Mouse (Mus musculus) hindbrain, embryonic 14.5 days (tissue): ENCODE results near the gene Ggt5. TPM values are rescaled to one million over a fixed set of nuclear protein-coding genes. Genes with fewer than 3 reads are reported as not detected.

Experiments
- ATAC-seq: fragments of 200-750 bp; cut with Nextera tagmentation; 2 replicates; pipeline ENCODE4 v1.8.0; 2017; ENCODE audit warnings: moderate number of reproducible peaks, mild to moderate bottlenecking, moderate TSS enrichment, moderate library complexity; ENCODE audit not compliant: low FRiP score
- DNase-seq: peaks from one replicate; pipeline ENCODE4 v3.0.0-alpha.2; 2015; ENCODE audit warnings: low spot score
- H3K27ac ChIP-seq: fragments of 300-500 bp; sonication (generic); 2 replicates; pipeline ENCODE4 v1.5.1; 2014; ENCODE audit warnings: mild to moderate bottlenecking, moderate library complexity
- H3K27me3 ChIP-seq: fragments of 300-500 bp; sonication (generic); 2 replicates; pipeline ENCODE4 v1.6.1; 2014; ENCODE audit warnings: mild to moderate bottlenecking, low read length, mixed read lengths; ENCODE audit not compliant: control insufficient read depth, insufficient read depth
- H3K36me3 ChIP-seq: fragments of 300-500 bp; sonication (generic); replicated peaks from 2 replicates; pipeline ENCODE4 v1.6.1; 2014; ENCODE audit not compliant: control insufficient read depth, insufficient read depth
- H3K4me1 ChIP-seq: fragments of 300-500 bp; sonication (generic); replicated peaks from 2 replicates; pipeline ENCODE4 v1.6.1; 2014; ENCODE audit warnings: antibody characterized with exemption, low read length, mixed read lengths; ENCODE audit not compliant: control insufficient read depth, insufficient read depth
- H3K4me2 ChIP-seq: fragments of 300-500 bp; sonication (generic); replicated peaks from 2 replicates; pipeline ENCODE4 v1.6.1; 2014; ENCODE audit warnings: mild to moderate bottlenecking, moderate library complexity
- H3K4me3 ChIP-seq: fragments of 300-500 bp; sonication (generic); replicated peaks from 2 replicates; pipeline ENCODE4 v1.5.1; 2014; ENCODE audit warnings: mild to moderate bottlenecking, low read length
- H3K9ac ChIP-seq: fragments of 300-500 bp; sonication (generic); 2 replicates; pipeline ENCODE4 v1.6.1; 2014
- H3K9me3 ChIP-seq: fragments of 300-500 bp; sonication (generic); 2 replicates; pipeline ENCODE4 v1.6.1; 2016; ENCODE audit warnings: low read length; ENCODE audit not compliant: control insufficient read depth
- WGBS: fragments of 180-500 bp; shearing (Covaris S2); extraction: QIAGEN DNeasy Blood & Tissue Kit; methylation state at CpG from one replicate; pipeline ENCODE4 v1.1.7; 2014; 5-methylcytosine and 5-hydroxymethylcytosine counted together
- polyA plus RNA-seq: library from polyadenylated mRNA; unstranded; fragments of >200 nt; fragmentation: Nextera tagmentation; extraction: Ambion mirVana; gene quantifications from 2 replicates; pipeline ENCODE4 v1.2.1, GENCODE M21; 2014

Gene Ggt5
- polyA plus RNA-seq, 1 experiment from 2014 or later: 2.1 TPM

DNA sequence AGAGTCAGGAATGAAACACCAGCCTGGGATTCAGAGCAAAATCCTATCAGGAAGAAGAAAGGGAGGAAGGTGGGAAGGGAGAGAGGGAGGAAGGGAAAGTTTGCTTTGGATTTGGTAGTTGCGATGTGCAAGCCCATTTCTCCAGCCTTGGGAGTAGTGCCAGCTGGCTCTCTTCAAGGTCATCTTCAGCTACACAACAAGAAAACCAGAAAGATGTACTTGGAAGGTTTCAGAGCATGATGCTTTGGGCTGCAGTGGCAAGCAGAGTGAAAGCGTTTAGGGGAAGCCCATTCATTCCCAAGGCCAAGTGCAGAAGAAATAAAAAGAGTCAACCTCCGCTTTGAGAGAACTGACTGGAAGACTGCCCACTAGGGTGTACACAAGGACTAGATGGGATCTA lies 38.4 kb downstream of the Ggt5 start:
- Histone ChIP-seq H3K4me3 (no peak overlapping the region), H3K4me1 (no peaks in the 10 kb centered on the region), H3K4me2 (no peak overlapping the region), H3K36me3 (no peaks in the 10 kb centered on the region), H3K9ac (no peak overlapping the region), H3K27ac (no peak overlapping the region), H3K27me3 (no peaks in the 10 kb centered on the region), H3K9me3 (no peaks in the 10 kb centered on the region)
- DNase-seq (no peak), ATAC-seq (no peak)
- WGBS: 85% methylated on average over 3 of the region's 3 CpGs

DNA sequence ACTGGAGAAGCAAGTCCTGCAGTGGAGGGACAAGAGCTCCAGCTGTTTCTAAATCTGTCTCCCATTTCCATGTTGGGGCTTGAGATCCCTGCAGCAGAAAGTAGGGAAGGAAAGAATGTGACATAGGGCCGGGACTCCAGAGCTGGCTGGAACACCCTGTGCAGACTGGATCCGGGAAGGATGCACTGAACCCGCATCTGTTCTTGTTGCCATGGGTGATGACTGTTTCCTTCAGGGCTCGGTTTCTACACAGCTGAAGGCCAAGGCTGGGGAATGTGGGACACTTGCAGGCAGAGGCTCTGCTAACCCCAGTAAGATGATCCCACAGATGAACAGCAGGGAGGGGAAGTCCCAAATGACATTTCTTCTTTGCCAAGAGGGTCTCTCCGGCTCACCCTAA lies 43.5 kb downstream of the Ggt5 start:
- no peak overlapping the region for H3K4me3 ChIP-seq
- WGBS: 40% methylated on average over 5 of the region's 5 CpGs
- no peak overlapping the region for H3K27ac ChIP-seq
- H3K36me3 ChIP-seq: no peaks in the 10 kb centered on the region
- no peak overlapping the region for H3K4me2 ChIP-seq
- no peak overlapping the region for H3K9ac ChIP-seq
- no peaks in the 10 kb centered on the region for H3K27me3 ChIP-seq
- no peaks in the 10 kb centered on the region for H3K9me3 ChIP-seq
- no peak for ATAC-seq
- H3K4me1 ChIP-seq: no peaks in the 10 kb centered on the region
- DNase-seq: no peak

DNA sequence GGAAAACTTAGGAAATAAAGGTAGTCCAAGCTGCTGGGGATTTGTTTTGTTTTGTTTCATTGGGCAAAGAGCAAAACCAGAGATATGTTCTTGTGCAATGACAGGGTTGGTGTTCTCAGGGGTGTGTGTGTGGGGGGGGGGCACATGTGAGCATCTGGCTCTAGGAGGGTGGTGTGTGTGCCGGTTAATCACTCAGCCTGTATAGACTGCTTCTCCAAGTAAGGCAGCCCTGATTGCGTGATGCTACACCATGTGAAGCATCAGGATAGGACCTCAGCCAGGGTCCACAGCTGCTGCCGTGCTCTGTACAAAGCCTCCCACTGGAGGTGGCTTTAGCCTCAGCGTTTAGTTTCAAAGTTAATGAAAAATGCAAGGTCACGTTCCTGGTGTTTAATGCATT lies 43.9 kb downstream of the Ggt5 start:
- 69% methylated on average over 5 of the region's 5 CpGs for WGBS
- H3K4me2 ChIP-seq: no peak overlapping the region
- no peak overlapping the region for H3K4me3 ChIP-seq
- H3K36me3 ChIP-seq: no peaks in the 10 kb centered on the region
- H3K9me3 ChIP-seq: no peaks in the 10 kb centered on the region
- ATAC-seq (no peak), DNase-seq (no peak)
- no peaks in the 10 kb centered on the region for H3K4me1 ChIP-seq
- H3K27ac ChIP-seq: no peak overlapping the region
- H3K27me3 ChIP-seq: no peaks in the 10 kb centered on the region
- no peak overlapping the region for H3K9ac ChIP-seq

DNA sequence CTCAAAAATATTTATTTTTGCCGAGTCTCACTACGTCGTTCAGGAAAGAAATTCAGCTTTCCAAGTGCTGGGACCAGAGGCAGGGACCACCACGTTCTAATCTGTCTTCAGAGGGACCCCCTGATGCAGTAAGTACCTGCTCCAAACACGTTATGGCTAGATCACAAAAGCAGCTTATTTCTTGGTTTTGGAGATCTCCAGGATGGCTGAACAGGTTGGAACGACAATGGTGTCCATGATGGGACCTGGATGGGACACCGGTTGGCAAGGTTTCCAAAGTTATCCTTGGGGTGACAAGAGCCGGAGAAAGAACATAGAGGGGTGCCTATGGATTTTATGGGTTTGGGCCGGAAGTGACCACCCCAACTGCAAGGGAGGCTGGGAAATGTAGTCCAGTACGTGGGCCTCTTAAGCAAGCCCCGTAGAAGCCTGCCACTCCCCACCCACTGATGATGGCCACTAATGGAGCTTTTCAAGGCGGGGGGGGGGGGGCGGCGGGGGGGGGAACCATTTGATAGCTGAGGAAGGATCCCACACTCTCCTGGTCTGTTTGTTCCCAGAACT lies 44.5 kb downstream of the Ggt5 start:
- H3K4me1 ChIP-seq: no peaks in the 10 kb centered on the region
- H3K9ac ChIP-seq: no peak overlapping the region
- ATAC-seq (no peak), DNase-seq (no peak)
- no peak overlapping the region for H3K4me2 ChIP-seq
- no peak overlapping the region for H3K4me3 ChIP-seq
- H3K9me3 ChIP-seq: no peaks in the 10 kb centered on the region
- H3K27me3 ChIP-seq: no peaks in the 10 kb centered on the region
- no peak overlapping the region for H3K27ac ChIP-seq
- H3K36me3 ChIP-seq: no peaks in the 10 kb centered on the region
- 78% methylated on average over 14 of the region's 14 CpGs for WGBS

DNA sequence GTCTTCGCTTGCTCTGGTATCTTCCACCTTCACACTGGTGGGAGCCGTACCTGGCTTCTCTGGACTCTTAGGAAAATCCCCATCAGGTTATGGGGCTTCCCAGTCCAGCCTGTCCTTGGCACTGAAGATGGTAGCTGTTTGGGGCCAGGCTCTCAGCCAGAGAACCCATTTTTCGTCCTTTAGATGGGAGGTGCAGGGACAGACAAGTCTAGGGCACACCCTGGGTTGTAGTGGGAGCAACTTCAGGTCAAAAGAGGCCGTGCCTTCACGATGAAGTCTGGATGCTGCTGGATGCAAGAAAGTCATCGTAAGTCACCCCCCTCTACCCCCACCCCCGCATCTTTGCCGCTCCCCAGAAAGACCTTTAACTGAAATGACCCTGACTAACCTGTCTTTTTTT lies 45.5 kb downstream of the Ggt5 start:
- no peak overlapping the region for H3K9ac ChIP-seq
- no peaks in the 10 kb centered on the region for H3K27me3 ChIP-seq
- no peaks in the 10 kb centered on the region for H3K4me1 ChIP-seq
- DNase-seq: no peak
- H3K27ac ChIP-seq: no peak overlapping the region
- H3K4me2 ChIP-seq: no peak overlapping the region
- H3K4me3 ChIP-seq: no peak overlapping the region
- WGBS: 94% methylated on average over 8 of the region's 8 CpGs
- no peak for ATAC-seq
- H3K9me3 ChIP-seq: no peaks in the 10 kb centered on the region
- no peaks in the 10 kb centered on the region for H3K36me3 ChIP-seq

DNA sequence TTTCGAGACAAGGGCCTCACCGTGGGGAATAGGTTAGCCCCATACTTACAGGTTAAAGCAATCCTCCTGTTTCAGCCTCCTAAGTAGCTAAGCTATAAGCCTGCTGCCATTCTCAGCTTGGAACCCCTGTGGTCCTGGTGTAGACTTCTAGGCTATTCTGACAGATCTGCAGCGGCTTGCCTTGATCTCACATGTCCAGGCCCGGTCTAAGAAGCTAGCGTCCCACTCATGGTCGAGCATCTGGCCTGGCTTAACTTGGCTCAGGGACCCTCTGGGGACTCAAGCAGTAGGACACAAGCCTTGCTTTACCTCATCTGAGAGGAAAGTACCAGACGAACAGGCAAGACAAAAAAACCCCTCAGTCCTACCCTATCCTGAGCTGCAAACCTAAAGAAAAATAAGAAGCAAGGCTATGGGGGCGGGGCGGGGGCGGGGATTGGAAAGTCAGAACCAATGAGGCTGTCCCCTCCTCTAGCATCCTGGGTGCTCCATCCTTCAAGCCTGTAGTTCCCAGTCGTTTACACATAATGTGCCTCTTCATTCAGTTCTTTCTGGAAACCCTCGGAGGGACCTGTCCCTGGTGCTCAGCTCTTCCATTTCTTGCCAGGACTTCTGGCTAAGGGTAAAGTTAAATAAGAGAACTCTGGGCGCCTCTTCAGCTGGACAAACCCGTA lies 46.0 kb downstream of the Ggt5 start:
- DNase-seq (no peak), ATAC-seq (no peak)
- no peaks in the 10 kb centered on the region for H3K27me3 ChIP-seq
- no peak overlapping the region for H3K27ac ChIP-seq
- H3K4me3 ChIP-seq: no peak overlapping the region
- no peak overlapping the region for H3K9ac ChIP-seq
- H3K4me2 ChIP-seq: no peak overlapping the region
- 72% methylated on average over 14 of the region's 14 CpGs for WGBS
- H3K9me3 ChIP-seq: no peaks in the 10 kb centered on the region
- no peaks in the 10 kb centered on the region for H3K4me1 ChIP-seq
- H3K36me3 ChIP-seq: no peaks in the 10 kb centered on the region

DNA sequence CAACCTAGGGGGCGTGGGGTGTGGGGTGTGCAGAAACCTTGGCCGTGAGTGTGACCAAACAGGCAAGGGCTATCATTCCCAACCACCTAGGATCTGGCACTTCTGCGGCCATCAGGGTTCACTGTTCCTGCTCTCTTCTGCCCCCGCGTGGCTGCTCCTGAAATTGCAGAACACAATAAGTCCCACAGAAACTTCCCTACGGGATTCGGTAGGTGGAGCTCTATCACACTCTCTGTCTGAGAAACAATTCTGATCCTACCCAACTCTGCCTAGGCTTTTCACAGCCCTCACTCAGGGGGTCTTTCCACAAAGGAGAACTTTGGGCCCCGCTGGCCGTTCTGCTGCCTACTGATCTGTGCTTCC lies 46.5 kb downstream of the Ggt5 start:
- Histone ChIP-seq H3K4me1 (no peaks in the 10 kb centered on the region), H3K4me3 (no peak overlapping the region), H3K9ac (no peak overlapping the region), H3K36me3 (no peaks in the 10 kb centered on the region), H3K27ac (no peak overlapping the region), H3K27me3 (no peaks in the 10 kb centered on the region), H3K4me2 (no peak overlapping the region), H3K9me3 (no peaks in the 10 kb centered on the region)
- WGBS: 6% methylated on average over 9 of the region's 9 CpGs
- no peak for ATAC-seq
- peak; percentile 71 for DNase-seq

DNA sequence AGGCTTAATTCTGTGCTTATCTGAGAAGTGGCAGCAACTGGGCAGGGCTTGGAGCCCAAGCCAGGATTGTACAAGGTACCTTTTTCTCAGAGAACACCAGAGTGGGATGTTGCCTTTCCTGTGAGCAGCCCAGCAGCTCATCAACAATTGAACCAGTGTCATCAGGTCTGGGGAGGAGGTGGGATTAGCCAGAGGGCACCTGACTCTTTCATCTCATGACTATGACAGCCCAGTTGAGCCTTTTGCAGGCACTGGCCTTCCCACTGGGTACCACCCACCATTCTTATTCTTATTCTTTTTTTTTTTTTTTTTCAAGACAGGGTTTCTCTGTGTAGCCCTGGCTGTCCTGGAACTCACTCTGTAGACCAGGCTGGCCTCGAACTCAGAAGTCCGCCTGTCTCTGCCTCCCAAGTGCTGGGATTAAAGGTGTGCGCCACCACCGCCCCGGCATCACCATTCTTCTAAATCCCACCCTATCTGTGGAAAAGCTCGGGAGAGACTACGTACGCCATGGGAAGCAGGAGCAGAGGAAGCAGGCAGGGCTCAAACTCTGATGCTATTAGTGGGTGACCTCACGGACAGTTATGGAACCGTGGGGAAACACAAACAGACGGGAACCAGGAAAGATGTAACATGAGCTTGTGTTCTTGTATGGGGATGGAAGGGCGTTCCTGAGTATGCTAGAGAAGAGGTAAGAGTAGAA lies 47.1 kb downstream of the Ggt5 start:
- no peaks in the 10 kb centered on the region for H3K36me3 ChIP-seq
- WGBS: 91% methylated on average over 11 of the region's 12 CpGs
- no peak overlapping the region for H3K9ac ChIP-seq
- H3K27me3 ChIP-seq: no peaks in the 10 kb centered on the region
- no peaks in the 10 kb centered on the region for H3K4me1 ChIP-seq
- no peak for ATAC-seq
- no peak for DNase-seq
- no peak overlapping the region for H3K27ac ChIP-seq
- H3K9me3 ChIP-seq: no peaks in the 10 kb centered on the region
- H3K4me2 ChIP-seq: no peak overlapping the region
- H3K4me3 ChIP-seq: no peak overlapping the region

DNA sequence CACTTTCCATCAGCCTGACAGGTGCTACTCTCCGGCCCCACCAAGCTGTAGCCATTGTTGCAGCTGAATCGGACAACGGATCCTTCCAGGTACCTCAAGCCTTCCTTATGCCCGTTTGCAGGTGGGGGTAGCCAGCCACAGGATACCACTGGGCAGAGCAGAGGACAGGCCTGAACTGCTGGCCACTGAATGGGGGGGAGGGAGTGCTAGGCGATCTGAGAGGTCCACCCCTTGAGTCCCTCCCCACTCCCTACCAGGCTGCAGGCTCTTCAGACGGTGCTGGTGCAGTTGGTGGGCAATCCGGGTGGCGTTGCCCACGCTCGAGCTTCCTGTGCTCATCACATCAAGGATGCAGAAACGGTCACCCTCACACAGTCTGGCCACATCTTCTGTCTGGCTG lies 48.6 kb downstream of the Ggt5 start:
- no peak overlapping the region for H3K27ac ChIP-seq
- no peaks in the 10 kb centered on the region for H3K27me3 ChIP-seq
- 87% methylated on average over 11 of the region's 11 CpGs for WGBS
- H3K4me2 ChIP-seq: no peak overlapping the region
- no peaks in the 10 kb centered on the region for H3K4me1 ChIP-seq
- DNase-seq (no peak), ATAC-seq (no peak)
- H3K9me3 ChIP-seq: no peaks in the 10 kb centered on the region
- no peak overlapping the region for H3K9ac ChIP-seq
- no peaks in the 10 kb centered on the region for H3K36me3 ChIP-seq
- no peak overlapping the region for H3K4me3 ChIP-seq
